Mouse (Mus musculus) bone marrow, adult 2 months (tissue): Measurements from ENCODE around the gene Setd4.

ENCODE experiments used
- CTCF ChIP-seq: fragments of 200-500 bp; IDR thresholded peaks from 2 replicates; pipeline ENCODE4 v1.5.1; 2011; ENCODE audit warnings: low read length, control low read depth; ENCODE audit not compliant: control insufficient read depth, insufficient read depth
- POLR2A ChIP-seq: fragments of 200-500 bp; IDR thresholded peaks from 2 replicates; pipeline ENCODE4 v1.6.1; 2011; ENCODE audit warnings: low read depth, mild to moderate bottlenecking, control low read depth, low read length, borderline replicate concordance; ENCODE audit not compliant: control insufficient read depth

DNA sequence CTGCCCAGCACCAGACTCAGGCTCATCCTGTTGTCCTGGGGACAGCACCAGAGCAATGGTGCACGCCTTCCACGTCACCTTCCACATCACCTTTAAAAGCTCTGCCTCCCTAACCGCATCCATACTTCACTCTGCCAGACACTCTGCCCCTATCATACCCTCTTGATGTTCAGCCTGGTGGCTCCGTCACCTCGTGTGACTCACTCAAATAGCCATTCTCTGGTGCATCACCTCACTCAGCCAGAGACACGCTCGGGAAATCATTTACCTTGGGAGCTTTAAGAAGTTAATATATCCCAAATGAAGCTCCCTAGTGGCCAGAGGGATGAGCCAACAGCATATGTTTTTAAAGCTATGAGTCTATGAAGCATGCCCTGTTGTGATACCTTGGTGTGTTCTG is 7.1 kb downstream of the Setd4 start:
- TF ChIP-seq CTCF (no peak), POLR2A (no peak)
